19 mouse cellular contexts compared by ENCODE assay signal in the genomic region with DNA sequence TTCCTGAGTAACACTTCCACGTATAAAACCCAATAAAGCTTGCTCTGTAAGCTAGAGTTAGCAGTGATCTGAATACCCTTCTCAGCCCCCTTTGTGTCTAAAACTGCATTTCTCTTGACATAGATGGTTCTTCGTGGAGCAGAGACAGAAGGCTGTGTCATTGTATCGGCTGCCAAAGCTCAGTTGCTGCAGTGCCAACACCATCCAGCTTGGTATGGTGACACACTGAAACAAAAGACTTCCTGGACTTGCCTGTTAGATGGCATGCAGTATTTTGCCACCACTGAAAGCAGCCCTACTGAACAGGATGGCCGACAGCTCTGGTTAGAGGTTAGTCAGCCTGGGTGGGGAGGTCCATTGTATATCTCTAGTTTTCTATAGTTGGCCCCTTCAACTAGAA. TPM values are rescaled to one million over a fixed set of nuclear protein-coding genes. Genes with fewer than 3 reads are reported as not detected.
A peak's percentile ranks its signal among the peaks of the same experiment; 100 is the strongest.
DNase-seq lines count a peak whose midpoint lies in the region; ATAC-seq and TF ChIP-seq lines count a peak whose summit lies in the region.
"Had no signal": no experiment of that assay in that cellular context is flagged by ENCODE, and none has a peak within 500 bp of the region (broad histone marks: within the 10 kb centered on the region; RNA-seq: fewer than 3 reads in every experiment).

No protein-coding gene starts in this region.

- intact Hi-C loops in left cerebral cortex, adult 2 months (cut with DNase I): no loop called here
- intact Hi-C loops in left cerebral cortex, postnatal 25 days (cut with DNase I): loop anchor here (5.0 kb wide), 1 partner anchor 57 kb away; no protein-coding TSS in a partner anchor

- H3K9ac ChIP-seq in hindbrain, embryonic 15.5 days: no peak overlapping the region
- H3K9ac ChIP-seq in hindbrain, embryonic 11.5 days (ENCODE audit: low read depth, low read length): no peak overlapping the region
- no peak overlapping the region for H3K9ac ChIP-seq in forebrain, embryonic 15.5 days (replicated peaks)
- H3K9ac ChIP-seq: embryonic facial prominence, embryonic 12.5 days; heart, embryonic 12.5 days had no signal

- no peak for TF ChIP-seq POLR2A in lung, adult 2 months (IDR thresholded peaks at IDR 0.05; ENCODE audit: borderline replicate concordance, extremely low read depth, low read depth, low read length)

- no peaks in the 10 kb centered on the region for H3K9me3 ChIP-seq in hindbrain, embryonic 15.5 days
- H3K9me3 ChIP-seq in hindbrain, embryonic 11.5 days (ENCODE audit: control insufficient read depth, low read length): no peaks in the 10 kb centered on the region
- H3K9me3 ChIP-seq in forebrain, embryonic 15.5 days: no peaks in the 10 kb centered on the region
- H3K9me3 ChIP-seq: embryonic facial prominence, embryonic 12.5 days; heart, embryonic 12.5 days; hindbrain, embryonic 10.5 days had no signal

- TF ChIP-seq CTCF in left cerebral cortex, adult 2 months (IDR thresholded peaks at IDR 0.05): no peak
- no peak for TF ChIP-seq CTCF in lung, adult 2 months (IDR thresholded peaks at IDR 0.05; ENCODE audit: insufficient read depth, low read length)

- H3K27ac ChIP-seq in hindbrain, embryonic 15.5 days (replicated peaks): 0 out of 2 replicates have a peak overlapping the region, but pooled peaks have one; percentile 20
- no peak overlapping the region for H3K27ac ChIP-seq in hindbrain, embryonic 11.5 days (ENCODE audit: low read depth, low read length)
- H3K27ac ChIP-seq in left cerebral cortex, adult 2 months: peak overlapping the region; percentile 10; the same call in 1 of the 2 replicates
- no peak overlapping the region for H3K27ac ChIP-seq in forebrain, embryonic 15.5 days (replicated peaks)
- H3K27ac ChIP-seq: embryonic facial prominence, embryonic 12.5 days; hindbrain, embryonic 10.5 days had no signal

- WGBS in hindbrain, embryonic 15.5 days: 79% methylated on average over 4 of the region's 4 CpGs
- WGBS in hindbrain, embryonic 11.5 days: 92% methylated on average over 4 of the region's 4 CpGs
- 88% methylated on average over 4 of the region's 4 CpGs for WGBS in lung, adult 2 months
- 86% methylated on average over 4 of the region's 4 CpGs for WGBS in forebrain, embryonic 15.5 days

- no peak overlapping the region for H3K4me3 ChIP-seq in hindbrain, embryonic 15.5 days
- H3K4me3 ChIP-seq in hindbrain, embryonic 11.5 days (ENCODE audit: low read depth, low read length): no peak overlapping the region
- H3K4me3 ChIP-seq in left cerebral cortex, adult 2 months: no peak overlapping the region
- H3K4me3 ChIP-seq in lung, adult 2 months (replicated peaks; ENCODE audit: extremely low read depth, low read depth, low read length): no peak overlapping the region
- H3K4me3 ChIP-seq in forebrain, embryonic 15.5 days: no peak overlapping the region
- H3K4me3 ChIP-seq: embryonic facial prominence, embryonic 12.5 days; heart, embryonic 12.5 days; hindbrain, embryonic 10.5 days had no signal

- H3K36me3 ChIP-seq in hindbrain, embryonic 15.5 days: peaks cover 100% of the 10 kb centered on the region
- H3K36me3 ChIP-seq in hindbrain, embryonic 11.5 days (ENCODE audit: control insufficient read depth, insufficient read depth, low read length): 0 out of 2 replicates have a peak, but pooled peaks cover 13% of the 10 kb centered on the region
- peaks cover 99% of the 10 kb centered on the region for H3K36me3 ChIP-seq in forebrain, embryonic 15.5 days

- no peaks in the 10 kb centered on the region for H3K27me3 ChIP-seq in hindbrain, embryonic 15.5 days
- H3K27me3 ChIP-seq in hindbrain, embryonic 11.5 days (ENCODE audit: control insufficient read depth, insufficient read depth, low read length): no peaks in the 10 kb centered on the region
- no peaks in the 10 kb centered on the region for H3K27me3 ChIP-seq in forebrain, embryonic 15.5 days
- H3K27me3 ChIP-seq: embryonic facial prominence, embryonic 12.5 days; heart, embryonic 12.5 days; Patski had no signal

- no peak for DNase-seq in hindbrain, embryonic 11.5 days (ENCODE audit: low spot score)
- no peak for DNase-seq in left cerebral cortex, adult 2 months (ENCODE audit: extremely low spot score in 1 of 2, low spot score in 2 of 2)
- no peak for DNase-seq in left cerebral cortex, postnatal 25 days (ENCODE audit: low spot score in 2 of 2)
- DNase-seq in layer of hippocampus, adult 8-10 months (ENCODE audit: low spot score in 2 of 2): peak; percentile 39 to 59
- DNase-seq in lung, adult 2 months: no peak
- DNase-seq: adrenal gland, postnatal 14 days; cerebellum, adult 2 months; cerebellum, postnatal 10 days; embryo, embryonic 11 days; gastrocnemius, postnatal 25 days had no signal

- H3K4me2 ChIP-seq in hindbrain, embryonic 15.5 days: no peak overlapping the region
- H3K4me2 ChIP-seq in hindbrain, embryonic 11.5 days (replicated peaks; ENCODE audit: low read depth, low read length): no peak overlapping the region
- H3K4me2 ChIP-seq in forebrain, embryonic 15.5 days (replicated peaks): no peak overlapping the region
- H3K4me2 ChIP-seq: embryonic facial prominence, embryonic 12.5 days; heart, embryonic 12.5 days had no signal

- no peaks in the 10 kb centered on the region for H3K4me1 ChIP-seq in hindbrain, embryonic 15.5 days (replicated peaks)
- H3K4me1 ChIP-seq in hindbrain, embryonic 11.5 days (replicated peaks; ENCODE audit: control insufficient read depth, insufficient read depth, low read length): no peaks in the 10 kb centered on the region
- no peaks in the 10 kb centered on the region for H3K4me1 ChIP-seq in lung, adult 2 months (ENCODE audit: control insufficient read depth, insufficient read depth, low read length)
- no peaks in the 10 kb centered on the region for H3K4me1 ChIP-seq in forebrain, embryonic 15.5 days
- H3K4me1 ChIP-seq: embryonic facial prominence, embryonic 12.5 days; heart, embryonic 12.5 days; hindbrain, embryonic 10.5 days had no signal

- no peak for ATAC-seq in hindbrain, embryonic 15.5 days (ENCODE audit: low FRiP score, low read depth)
- ATAC-seq in hindbrain, embryonic 11.5 days (ENCODE audit: low FRiP score): no peak
- no peak for ATAC-seq in forebrain, embryonic 15.5 days (replicated peaks)
- ATAC-seq: activated CD4-positive, CD25-positive, alpha-beta regulatory T cell, adult 4 months; forebrain, embryonic 16.5 days; Patski had no signal

RNA-seq across cellular contexts. Expression of a gene that starts 11.1 kb away (rescaled TPM):
- 0.26 and 0.32 TPM in 2 replicates for polyA plus RNA-seq in hindbrain, embryonic 15.5 days (2015; fragmentation: Nextera tagmentation; extraction: Ambion mirVana)
- polyA plus RNA-seq in hindbrain, embryonic 11.5 days (2014; fragmentation: Nextera tagmentation; extraction: Ambion mirVana): 0.11 and 0.20 TPM in 2 replicates
- 10 to 100 TPM; 21.1 to 29.5 TPM for total RNA-seq in left cerebral cortex, adult 2 months (2021)
- 10 to 100 TPM; 15.3 to 19.1 TPM for total RNA-seq in left cerebral cortex, postnatal 25 days (2021)
- 10 to 100 TPM in 1 of 4 experiments, 1 to 10 TPM in 3; 4.3 to 11.8 (median 7.3) TPM for total RNA-seq in layer of hippocampus, adult 8-10 months (2022)
- 0.22 and 0.27 TPM in 2 replicates for polyA plus RNA-seq in lung, adult 2 months (2012; rRNA removed)
- polyA plus RNA-seq in forebrain, embryonic 15.5 days (2015; fragmentation: Nextera tagmentation; extraction: Ambion mirVana): 0.17 and 0.27 TPM in 2 replicates
- total RNA-seq: granulocyte monocyte progenitor cell, adult 5-6 weeks had no signal
- polyA plus RNA-seq: forebrain, embryonic 16.5 days had no signal

RNA-seq across cellular contexts. Expression of a gene that starts 18.0 kb away (rescaled TPM):
- 50.9 and 65.0 TPM in 2 replicates for polyA plus RNA-seq in hindbrain, embryonic 15.5 days (2015; fragmentation: Nextera tagmentation; extraction: Ambion mirVana)
- 65.4 and 94.5 TPM in 2 replicates for polyA plus RNA-seq in hindbrain, embryonic 11.5 days (2014; fragmentation: Nextera tagmentation; extraction: Ambion mirVana)
- 100 to 1,000 TPM; 176 to 177 TPM for total RNA-seq in left cerebral cortex, adult 2 months (2021)
- 100 to 1,000 TPM; 179 to 197 TPM for total RNA-seq in left cerebral cortex, postnatal 25 days (2021)
- total RNA-seq in layer of hippocampus, adult 8-10 months (2022): 100 to 1,000 TPM; 181 to 208 (median 193) TPM
- 53.9 and 65.4 TPM in 2 replicates for polyA plus RNA-seq in lung, adult 2 months (2012; rRNA removed)
- polyA plus RNA-seq in forebrain, embryonic 15.5 days (2015; fragmentation: Nextera tagmentation; extraction: Ambion mirVana): 58.5 and 60.5 TPM in 2 replicates

RNA-seq across cellular contexts. Expression of a gene that starts 21.7 kb away (rescaled TPM):
- polyA plus RNA-seq in hindbrain, embryonic 15.5 days (2015; fragmentation: Nextera tagmentation; extraction: Ambion mirVana): 9.7 and 14.0 TPM in 2 replicates
- 48.3 and 52.2 TPM in 2 replicates for polyA plus RNA-seq in hindbrain, embryonic 11.5 days (2014; fragmentation: Nextera tagmentation; extraction: Ambion mirVana)
- total RNA-seq in left cerebral cortex, adult 2 months (2021): 10 to 100 TPM; 12.1 to 16.1 TPM
- total RNA-seq in left cerebral cortex, postnatal 25 days (2021): 1 to 10 TPM; 8.0 to 8.9 TPM
- 1 to 10 TPM; 5.8 to 9.4 (median 7.1) TPM for total RNA-seq in layer of hippocampus, adult 8-10 months (2022)
- 1.4 and 1.6 TPM in 2 replicates for polyA plus RNA-seq in lung, adult 2 months (2012; rRNA removed)
- polyA plus RNA-seq in forebrain, embryonic 15.5 days (2015; fragmentation: Nextera tagmentation; extraction: Ambion mirVana): 23.2 and 26.1 TPM in 2 replicates

RNA-seq across cellular contexts. Expression of a gene that starts 33.8 kb away (rescaled TPM):
- polyA plus RNA-seq in hindbrain, embryonic 15.5 days (2015; fragmentation: Nextera tagmentation; extraction: Ambion mirVana): 24.8 and 27.4 TPM in 2 replicates
- 26.1 and 26.2 TPM in 2 replicates for polyA plus RNA-seq in hindbrain, embryonic 11.5 days (2014; fragmentation: Nextera tagmentation; extraction: Ambion mirVana)
- 100 to 1,000 TPM; 100 to 107 TPM for total RNA-seq in left cerebral cortex, adult 2 months (2021)
- 10 to 100 TPM; 92.2 to 95.8 TPM for total RNA-seq in left cerebral cortex, postnatal 25 days (2021)
- 100 to 1,000 TPM; 124 to 126 (median 125) TPM for total RNA-seq in layer of hippocampus, adult 8-10 months (2022)
- 21.0 and 26.5 TPM in 2 replicates for polyA plus RNA-seq in lung, adult 2 months (2012; rRNA removed)
- 29.0 and 29.4 TPM in 2 replicates for polyA plus RNA-seq in forebrain, embryonic 15.5 days (2015; fragmentation: Nextera tagmentation; extraction: Ambion mirVana)

RNA-seq across cellular contexts. Expression of a gene that starts 34.0 kb away (rescaled TPM):
- polyA plus RNA-seq in hindbrain, embryonic 15.5 days (2015; fragmentation: Nextera tagmentation; extraction: Ambion mirVana): 91.6 and 92.1 TPM in 2 replicates
- 60.6 and 60.8 TPM in 2 replicates for polyA plus RNA-seq in hindbrain, embryonic 11.5 days (2014; fragmentation: Nextera tagmentation; extraction: Ambion mirVana)
- 10 to 100 TPM; 58.6 to 66.4 TPM for total RNA-seq in left cerebral cortex, adult 2 months (2021)
- 10 to 100 TPM; 67.8 to 68.8 TPM for total RNA-seq in left cerebral cortex, postnatal 25 days (2021)
- total RNA-seq in layer of hippocampus, adult 8-10 months (2022): 10 to 100 TPM; 61.6 to 67.7 (median 62.3) TPM
- 67.6 and 81.7 TPM in 2 replicates for polyA plus RNA-seq in lung, adult 2 months (2012; rRNA removed)
- polyA plus RNA-seq in forebrain, embryonic 15.5 days (2015; fragmentation: Nextera tagmentation; extraction: Ambion mirVana): 66.7 and 69.4 TPM in 2 replicates

Comparison
In these comparisons a context has a peak if more than half of its experiments do, and no peak if none do; other contexts are left out.
1. H3K27ac ChIP-seq: peak in hindbrain, embryonic 15.5 days (single experiment) and left cerebral cortex, adult 2 months (single experiment); none in hindbrain, embryonic 11.5 days (single experiment) and forebrain, embryonic 15.5 days (single experiment).
2. DNase-seq: peak in layer of hippocampus, adult 8-10 months (2 of 2); none in hindbrain, embryonic 11.5 days (single experiment), left cerebral cortex, adult 2 months (0 of 2), left cerebral cortex, postnatal 25 days (0 of 2) and lung, adult 2 months (single experiment).